Mouse (Mus musculus) layer of hippocampus, adult 18-20 months (tissue): ENCODE results near the gene Tial1. TPM values are rescaled to one million over a fixed set of nuclear protein-coding genes. Genes with fewer than 3 reads are reported as not detected.

Experiments
- DNase-seq, 2 experiments: peaks; one replicate each; pipeline ENCODE4 v3.0.0; 2022; ENCODE audit warnings: low spot score in 2 of 2
- long read RNA-seq: library from polyadenylated mRNA; stranded (forward); transcript quantifications from one replicate; pipeline ENCODE4 v2.0.0, GENCODE M21; 2021
- total RNA-seq, 2 experiments: library from RNA; stranded (reverse); gene quantifications; 2 replicates each; pipeline ENCODE4 v1.2.3; 2021

Tial1 gene
- total RNA-seq: 100 to 1,000 TPM in 1 of 2 experiments, 10 to 100 TPM in 1; 98.2 to 110 TPM
- long read RNA-seq, full-length matches to known transcripts: 18 of 38 reads
- long read RNA-seq, partial matches to known transcripts: 8 of 38 reads
- long read RNA-seq, other reads (novel, unspliced or antisense): 12 of 38 reads

DNA sequence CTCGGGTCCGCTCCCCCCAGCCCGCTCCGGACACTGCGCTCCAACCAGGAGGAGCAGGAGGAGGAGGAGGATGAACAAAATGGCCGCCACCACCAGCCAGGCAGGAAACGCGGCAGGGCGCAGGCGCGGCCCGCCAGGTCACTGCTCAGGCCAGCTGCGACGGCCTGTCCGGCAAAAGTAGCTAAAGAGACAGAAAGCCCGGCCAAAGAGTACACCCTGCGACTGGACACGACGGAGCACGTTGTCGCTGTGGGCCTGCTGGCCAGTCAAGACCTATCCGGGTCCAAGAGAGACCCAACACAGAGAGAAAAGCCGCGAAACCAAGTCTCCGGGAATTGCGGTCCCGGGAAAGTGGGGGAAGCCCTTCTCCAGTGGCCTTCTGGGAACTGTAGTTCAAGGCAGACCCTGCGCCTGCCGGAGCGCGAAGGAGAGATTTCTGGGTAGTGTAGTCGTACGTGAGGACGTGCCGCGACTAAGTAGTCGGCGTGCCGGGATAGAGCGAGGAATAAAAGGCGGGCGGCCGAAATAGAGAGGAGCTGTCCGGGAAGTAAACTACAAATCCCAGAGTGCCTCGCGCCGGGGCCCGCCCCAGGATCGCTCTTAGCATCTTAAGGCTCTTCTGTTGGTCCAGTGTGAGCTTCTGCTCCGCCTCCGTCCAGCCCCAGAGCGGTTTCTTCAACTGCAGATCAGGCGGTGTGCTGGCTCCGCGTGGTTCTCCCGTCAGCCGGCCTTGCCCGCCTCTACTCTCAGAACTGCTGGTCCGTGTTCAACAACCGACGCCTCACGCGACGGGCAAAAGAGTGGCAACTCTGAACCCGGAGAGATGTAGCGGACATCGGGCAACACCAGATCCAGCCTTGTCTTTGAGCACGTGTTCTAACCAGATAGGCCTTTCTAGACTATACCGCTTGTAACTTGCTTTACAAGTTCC is at the start of gene Tial1:
TSS of gene Tial1 (minus strand) at position 433 of the 931 bp plus-strand sequence.
- peak; percentile 99 to 100 for DNase-seq

DNA sequence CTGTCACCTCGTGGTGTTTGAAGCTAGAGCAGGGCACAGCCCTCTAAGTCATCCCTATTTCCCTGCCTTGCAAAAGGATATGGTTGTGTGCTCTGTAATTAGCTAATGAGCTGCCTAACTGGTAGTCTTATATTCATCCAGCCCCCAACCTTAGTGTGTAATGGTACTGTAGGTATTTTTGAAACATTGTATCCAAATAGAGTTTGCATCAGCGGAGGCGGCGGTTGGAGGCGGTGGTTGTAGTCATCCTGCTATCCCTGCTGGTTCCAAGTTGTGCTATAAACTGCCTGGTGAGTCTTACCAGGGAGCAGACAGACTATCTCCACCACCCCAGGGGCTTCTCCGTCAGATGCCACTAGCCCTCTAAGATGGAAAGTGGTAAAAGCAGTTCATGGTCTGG is 42.6 kb upstream of the Tial1 start:
- DNase-seq: peak; percentile 39 to 73

DNA sequence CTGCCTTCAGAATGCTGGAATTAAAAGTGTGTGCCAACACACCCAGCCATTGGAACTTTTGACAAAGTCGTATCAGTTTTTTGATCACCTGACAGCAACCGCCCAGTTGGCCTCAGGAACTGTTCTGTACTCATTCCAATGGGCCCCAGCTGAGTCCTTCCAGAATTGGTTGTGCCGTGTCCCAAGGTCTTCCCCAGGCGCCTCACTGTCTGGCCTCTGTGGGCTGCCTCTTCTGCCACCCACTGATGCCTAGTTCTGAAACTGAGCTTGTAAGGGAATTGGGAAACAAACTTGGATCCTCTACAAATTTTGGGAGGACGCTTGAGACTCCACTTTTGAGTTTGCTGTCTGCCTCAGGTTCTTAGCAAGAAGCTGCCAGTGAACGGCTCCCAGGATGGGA is 38.3 kb upstream of the Tial1 start:
- no peak for DNase-seq

DNA sequence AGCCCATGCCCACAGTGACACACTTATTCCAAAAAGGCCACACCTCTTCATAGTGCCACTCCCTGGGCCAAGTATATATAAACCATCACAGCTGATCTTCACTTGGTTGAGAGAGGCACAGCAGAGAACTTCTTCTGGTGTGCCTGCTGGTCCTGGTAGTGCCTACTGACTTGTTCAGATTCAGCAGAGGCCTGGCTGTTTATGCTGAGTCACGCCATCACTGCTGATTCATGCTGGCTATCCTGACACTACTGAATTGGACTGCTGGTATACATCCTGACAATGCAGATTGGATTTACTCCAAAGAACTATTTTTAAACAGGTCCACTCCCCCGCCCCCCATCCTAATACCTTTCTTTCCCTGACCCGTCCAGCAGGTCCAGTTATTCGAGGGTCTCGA is 33.0 kb upstream of the Tial1 start:
- no peak for DNase-seq

DNA sequence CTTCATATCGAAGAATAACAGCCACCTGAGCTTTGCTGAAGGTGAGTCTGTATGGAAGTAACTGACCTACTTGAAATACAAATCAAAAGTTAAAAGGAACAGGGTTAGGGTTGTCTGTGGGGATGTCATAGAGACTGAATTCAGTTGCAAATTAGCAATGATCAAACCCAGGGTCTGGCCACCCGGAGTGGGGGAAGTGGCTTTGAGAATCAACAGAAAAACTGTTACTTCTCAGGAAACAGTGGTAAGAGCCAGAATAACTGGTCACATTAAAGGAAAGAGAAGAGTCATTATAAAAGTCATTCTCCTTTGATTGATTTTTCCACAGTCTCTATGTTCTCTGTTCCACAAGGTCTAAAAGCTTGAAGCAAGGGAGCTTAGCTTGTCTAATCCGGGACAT is 27.5 kb upstream of the Tial1 start:
- no peak for DNase-seq

DNA sequence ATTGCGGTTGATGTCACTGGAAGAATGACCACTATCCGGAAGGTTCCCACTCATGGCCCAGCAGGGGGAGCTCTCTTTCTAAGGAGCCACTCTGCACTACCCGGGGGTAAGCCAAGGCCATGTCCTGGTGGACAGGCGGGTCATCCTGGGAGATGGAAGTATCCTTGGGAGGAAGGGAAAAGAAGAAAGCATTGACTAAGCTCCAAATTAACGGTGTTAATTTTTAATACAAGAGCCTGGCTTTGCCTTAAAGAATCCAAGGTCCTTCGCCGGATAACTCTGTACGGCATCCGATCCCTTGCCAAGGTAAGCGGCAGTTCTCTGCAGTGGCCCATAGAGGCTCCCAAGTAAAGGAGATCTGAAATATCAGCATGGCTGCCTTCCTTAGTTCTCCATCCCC is 12.8 kb upstream of the Tial1 start:
- peak; percentile 39 to 81 for DNase-seq

DNA sequence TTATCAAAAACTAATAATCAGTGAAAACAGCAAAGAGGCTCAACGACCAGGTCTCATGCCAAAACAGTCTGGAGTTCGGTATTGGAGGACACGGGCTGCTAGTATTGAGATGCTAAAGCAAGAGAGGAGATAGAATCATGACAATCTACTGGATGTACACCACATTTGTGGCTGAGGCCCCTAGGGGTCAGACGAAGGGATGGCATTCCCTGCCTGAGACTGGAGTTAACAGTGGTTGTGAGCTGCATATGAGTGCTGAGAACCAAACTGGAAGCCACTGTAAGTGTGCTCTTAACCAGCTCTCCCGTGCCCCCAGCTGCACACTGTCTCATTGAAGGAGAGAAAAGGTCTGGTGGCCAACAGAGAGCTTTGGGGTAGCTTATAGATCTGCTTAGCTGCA is 889 bp upstream of the Tial1 start:
- no peak for DNase-seq

DNA sequence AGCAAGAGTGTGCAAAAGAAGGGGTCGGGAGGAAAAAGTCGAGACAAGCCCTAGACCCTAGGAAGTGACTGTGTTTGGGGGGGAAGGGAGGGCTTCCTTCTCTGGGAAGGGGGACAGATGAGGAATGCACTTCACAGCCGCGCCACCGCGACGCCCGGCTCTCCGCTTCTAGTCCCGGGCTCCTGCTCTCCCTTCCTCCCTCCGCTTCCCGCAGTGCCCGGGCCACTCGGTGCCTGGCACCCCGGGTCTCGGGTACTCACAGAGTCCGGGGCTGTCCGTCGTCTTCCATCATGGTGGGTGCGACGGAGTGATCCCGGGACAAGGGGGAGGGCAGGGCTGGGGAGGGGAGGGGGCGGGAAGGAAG is 670 bp downstream of the Tial1 start:
- DNase-seq: peak in 1 of 2 experiments; percentile 22

DNA sequence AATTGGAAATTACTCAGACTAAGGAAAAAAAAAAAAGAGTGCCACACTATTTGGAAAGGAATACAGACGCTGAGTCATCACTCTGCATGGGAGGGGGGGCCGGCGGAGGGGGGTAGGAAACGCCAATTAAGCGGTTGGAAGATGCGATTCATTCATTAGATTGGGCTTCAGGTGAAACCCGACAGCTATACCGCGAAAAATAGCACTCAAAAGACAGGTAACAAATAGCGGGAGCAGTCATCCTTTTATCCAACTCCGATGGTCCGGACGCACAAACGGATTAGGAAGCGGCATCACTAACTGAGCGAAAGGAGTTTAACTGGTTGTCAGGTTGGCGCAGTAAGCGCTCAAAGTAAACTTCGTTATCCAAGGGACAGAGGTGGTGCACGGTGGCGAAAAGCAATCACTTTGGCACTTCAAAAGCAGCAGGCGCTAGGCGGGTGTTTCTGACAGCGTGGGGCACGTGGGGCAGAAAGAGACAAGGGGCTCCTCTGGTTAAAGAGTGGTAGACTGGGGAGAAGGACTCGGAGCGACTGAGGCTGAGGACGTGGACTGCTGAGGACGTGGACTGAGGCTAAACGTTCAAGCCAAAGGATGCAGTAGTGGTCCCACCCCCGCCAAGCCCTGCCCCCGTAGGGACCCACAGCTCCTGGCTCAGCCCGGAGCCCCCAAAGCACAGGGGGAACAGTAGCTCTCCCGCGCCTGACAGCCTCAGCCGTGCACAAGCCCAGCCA is 1.2 kb downstream of the Tial1 start:
- peak; percentile 8 to 34 for DNase-seq

DNA sequence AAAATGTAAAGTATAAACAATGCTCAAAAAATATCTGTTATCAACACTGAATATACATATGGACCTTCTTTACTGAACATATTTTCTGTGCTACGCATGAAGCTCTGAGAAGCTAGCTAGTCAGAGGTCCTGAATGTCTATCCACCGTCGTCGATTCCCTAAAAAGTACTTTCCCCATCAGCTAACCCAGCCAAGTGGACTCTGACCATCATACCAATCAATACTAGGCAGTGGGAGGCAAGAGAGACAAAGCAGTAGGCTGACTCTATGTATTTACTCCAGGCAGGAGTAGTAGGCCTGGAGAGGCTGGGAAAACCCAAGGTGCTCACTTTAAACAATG is 1.8 kb downstream of the Tial1 start:
- no peak for DNase-seq

DNA sequence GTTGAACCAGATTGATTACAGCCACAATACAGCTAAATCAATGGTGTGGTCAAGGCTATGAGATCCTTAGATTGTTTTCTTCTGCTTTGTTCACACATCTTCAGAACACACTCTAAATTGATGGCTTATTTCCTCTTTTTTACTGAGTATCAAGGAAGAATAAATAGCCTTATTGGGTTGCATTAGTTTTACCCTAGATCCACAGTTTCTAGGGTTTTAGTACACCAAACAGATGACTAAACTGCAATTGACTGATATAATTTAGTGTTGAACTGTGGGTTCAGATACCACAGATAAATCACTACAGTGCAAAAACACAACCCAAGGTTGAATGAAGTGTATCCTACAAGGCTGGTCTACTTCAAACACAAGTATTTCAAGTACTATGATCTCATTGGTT is 3.5 kb downstream of the Tial1 start:
- no peak for DNase-seq

DNA sequence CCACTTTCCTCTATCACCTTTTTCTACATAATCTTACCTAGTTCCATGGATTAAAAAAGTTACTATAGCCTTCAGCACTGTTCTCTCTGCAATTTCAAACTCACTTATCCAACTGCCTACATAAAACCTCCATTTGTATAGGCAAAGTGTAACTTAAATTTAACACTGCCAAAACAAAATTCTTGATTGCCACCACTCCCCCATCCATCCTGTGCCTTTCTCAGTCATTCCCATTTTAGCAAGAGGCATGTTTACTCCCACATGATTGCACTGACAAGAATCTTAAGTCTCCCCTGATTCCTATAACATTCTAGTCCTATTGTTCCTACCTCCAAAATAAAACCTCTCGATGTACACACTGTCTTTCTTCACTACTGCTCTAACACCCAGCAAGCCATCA is 8.8 kb downstream of the Tial1 start:
- DNase-seq: no peak

DNA sequence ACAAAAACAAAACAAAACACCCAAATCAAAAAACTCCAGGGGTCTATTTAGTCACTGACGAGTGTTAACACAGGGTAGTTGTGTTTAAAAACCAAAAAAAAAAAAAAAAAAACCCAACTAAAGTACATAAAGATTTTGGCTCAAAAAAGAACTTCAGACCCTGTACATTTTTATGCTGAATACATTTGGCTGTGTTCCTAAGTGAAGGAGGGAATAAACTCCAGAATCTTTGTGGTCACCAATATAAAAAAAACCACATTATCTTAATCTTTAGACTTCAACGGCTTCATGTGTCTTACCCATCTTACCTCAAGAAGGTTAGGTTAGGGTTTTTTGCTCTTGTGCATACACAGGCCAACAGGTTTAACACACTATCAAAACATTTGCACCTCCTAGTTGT is 20.9 kb downstream of the Tial1 start:
- DNase-seq: no peak

DNA sequence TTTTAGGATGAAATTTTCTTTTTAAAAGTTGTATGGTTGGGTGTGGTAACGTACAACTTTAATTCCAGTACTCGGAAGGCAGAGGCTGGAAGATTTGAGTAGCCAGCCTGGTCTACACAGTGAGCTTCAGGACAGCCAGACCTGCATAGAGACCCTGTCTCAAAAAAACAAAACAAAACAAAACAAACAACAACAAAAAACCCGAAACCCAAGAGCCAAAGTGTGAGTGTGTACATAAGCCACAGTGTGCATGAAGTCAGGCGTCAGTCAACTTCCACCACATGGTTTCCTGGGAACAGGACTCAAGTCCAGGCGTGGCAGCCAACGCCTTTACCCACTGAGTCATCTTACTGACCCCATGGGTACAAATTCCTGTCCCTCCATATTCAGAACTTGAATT is 22.3 kb downstream of the Tial1 start:
- no peak for DNase-seq

DNA sequence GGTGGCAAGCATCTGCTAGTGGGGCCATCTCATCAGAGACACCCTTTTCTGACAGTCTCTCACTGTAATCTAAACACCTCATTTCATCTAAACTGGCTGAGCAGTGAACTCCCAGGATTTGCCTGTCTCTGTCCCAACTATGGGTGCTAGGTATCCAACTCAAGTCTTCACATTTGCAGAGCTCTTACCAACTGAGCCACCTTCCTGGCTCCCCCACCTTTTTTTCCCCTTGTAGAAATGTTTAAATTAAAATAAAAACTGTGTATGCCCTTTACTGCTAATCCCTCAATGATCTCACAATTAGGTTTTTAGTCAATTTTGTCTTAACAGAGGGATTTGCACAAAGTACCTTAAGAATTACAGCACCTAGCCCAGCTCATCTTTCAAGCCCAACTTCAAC is 23.4 kb downstream of the Tial1 start:
- no peak for DNase-seq

DNA sequence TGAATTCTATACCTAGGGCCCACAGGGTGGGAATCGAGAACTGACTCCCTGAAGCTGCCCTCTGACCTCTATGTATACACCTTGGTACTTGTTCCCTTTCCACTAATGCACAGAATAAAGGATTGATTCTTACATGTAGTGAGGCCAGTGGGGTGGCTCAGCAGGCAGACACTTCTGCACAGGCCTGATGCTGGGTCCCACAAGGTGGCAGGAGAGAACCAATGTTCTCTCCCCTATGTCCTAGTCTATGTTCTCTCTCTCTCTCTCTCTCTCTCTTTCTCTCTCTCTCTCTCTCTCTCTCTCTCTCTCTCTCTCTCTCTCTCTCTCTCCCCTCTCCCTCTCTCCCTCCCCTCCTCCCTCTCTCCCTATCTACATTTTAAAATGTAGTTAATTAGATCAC is 28.3 kb downstream of the Tial1 start:
- DNase-seq: peak in 1 of 2 experiments; percentile 33

DNA sequence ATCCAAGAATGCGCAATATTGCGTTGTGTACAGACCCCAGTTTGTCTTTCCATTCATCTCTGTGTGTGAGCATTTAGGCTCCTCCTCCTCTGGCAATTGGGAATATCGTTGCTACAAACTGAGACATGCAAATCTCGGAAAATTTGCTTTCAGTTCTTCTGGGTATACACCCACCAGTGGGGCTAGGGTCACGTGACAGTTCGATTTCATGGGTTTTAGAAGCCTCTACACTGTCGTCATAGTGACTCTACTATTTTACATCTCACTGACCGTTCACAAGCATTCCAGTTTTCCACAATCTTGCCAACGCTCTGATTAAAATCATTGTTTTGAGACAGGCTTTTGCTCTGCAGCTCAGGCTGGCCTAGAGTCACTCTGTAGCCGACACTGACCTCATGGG is 28.9 kb downstream of the Tial1 start:
- no peak for DNase-seq

DNA sequence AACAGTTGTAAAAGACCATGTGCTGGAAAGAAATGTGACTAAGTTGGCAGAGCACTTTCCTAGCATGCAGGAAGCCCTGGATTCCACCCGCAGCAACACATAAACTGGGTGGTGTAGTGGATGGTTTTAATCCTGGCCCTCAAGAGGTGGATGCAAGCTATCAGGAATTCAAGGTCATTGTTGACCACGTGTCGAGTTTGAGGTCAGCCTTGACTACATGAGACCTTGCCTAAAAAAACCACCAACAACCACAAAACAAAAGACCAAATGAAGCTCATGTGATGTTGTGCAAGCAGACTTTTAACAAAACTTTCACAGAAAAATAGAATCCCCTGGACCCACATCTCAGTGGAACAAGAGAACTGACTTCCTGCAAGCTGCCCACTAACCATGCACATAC is 39.0 kb downstream of the Tial1 start:
- DNase-seq: no peak

DNA sequence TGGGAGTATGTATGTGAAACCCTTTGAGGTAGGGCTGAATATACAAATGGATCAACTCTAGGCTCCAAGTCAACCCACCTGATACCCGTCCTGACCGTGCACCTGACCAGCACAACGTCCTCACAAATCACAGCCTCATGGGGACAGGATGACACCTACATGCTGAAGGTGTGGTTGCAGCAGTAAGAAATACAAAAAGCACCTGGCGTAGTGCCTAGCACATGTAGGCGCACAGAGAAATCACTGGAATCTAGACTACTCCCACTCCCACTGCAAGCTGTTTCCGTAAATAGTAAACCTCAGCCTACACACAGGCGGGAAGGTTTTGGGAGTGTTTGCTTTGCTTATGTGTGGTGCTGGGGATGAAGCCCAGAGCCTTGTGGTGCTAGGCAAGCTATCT is 39.8 kb downstream of the Tial1 start:
- no peak for DNase-seq

DNA sequence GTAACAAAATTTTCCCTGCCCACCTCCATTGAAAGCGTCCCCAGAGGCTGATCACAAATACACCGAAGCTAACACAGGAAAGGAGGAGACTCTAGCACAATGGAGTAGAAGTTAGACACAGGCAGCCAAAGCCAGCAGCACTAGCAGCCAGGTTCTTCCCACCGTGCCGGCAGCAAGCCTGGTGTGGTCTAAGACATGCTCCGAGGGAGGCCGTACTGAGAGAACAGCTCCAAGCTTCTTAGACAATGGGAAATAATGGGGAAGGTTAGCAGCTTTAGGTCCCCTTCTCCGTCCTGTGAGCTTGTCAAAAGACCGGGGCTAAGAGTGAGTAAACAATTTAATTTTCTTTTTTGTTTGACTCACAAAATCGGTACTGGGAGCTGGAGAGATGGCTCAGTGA is 41.8 kb downstream of the Tial1 start:
- no peak for DNase-seq

DNA sequence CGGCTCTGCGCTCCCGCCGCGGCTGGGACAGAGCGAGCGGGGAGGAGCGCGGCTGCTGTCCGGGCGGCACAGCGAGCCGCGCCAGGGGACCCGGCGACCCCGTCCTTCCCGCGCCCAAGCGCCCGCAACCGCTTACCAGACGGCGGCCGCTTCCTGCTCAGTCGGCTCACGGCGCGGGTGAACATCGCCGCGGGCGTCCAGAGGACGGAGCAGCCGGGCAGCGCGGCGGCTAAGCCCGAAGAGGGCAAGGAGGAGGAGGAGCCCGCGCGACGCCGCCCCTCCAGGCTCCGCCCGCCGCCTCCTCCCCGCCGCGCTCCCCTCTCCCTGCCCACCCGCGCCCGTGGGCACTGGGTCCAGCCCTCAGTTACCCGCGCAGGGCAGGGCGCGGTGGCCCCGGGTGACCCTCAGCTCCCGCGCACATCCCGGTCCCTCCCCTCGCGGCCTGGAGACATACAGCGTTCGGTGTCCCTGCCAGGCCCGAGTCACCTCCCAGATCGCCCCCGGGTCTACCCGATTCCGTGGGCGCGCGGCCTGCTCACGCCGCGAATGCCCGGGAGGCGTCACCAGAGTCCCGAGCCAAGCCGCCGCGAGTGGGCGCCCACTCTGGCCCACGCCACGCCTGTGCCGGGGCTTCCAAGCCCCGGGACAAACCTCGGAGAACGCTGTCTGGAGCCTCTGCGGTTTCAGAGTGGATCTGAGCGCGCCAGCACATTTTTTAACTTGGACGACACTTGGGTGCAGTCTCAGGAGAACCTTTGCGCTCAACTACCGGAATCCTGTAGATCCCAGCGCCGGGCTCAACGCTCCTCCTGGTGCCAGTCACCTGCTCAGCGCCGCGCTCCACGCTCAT is 43.4 kb downstream of the Tial1 start, which contains the start of gene Rgs10:
TSS of gene Rgs10 (minus strand) at position 829 of the 850 bp plus-strand sequence.
- peak in 1 of 2 experiments; percentile 22 for DNase-seq
